ENCODE assay signal across 9 mouse cellular contexts in the genomic region with DNA sequence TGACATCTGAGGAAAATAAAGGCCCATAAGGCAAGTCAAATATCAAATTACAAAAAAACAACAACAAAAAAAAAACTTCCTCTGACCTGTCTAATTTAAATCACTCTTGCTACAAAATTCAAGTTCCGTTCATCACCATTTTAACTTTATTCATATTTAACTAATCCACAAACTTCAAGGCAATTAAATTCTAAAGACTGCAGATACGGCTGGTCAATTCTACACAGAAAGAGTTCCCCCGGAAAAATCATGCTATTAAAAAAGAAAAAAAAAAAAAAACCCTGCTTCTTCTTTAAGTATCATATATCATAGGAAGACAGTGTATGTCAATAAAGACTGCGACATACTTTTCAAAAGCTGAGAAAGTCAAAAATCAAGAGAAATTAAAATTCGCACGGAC. TPM values are rescaled to one million over a fixed set of nuclear protein-coding genes. Genes with fewer than 3 reads are reported as not detected.
A peak's percentile ranks its signal among the peaks of the same experiment; 100 is the strongest.
DNase-seq lines count a peak whose midpoint lies in the region; ATAC-seq and TF ChIP-seq lines count a peak whose summit lies in the region.
"Had no signal": no experiment of that assay in that cellular context is flagged by ENCODE, and none has a peak within 500 bp of the region (broad histone marks: within the 10 kb centered on the region; RNA-seq: fewer than 3 reads in every experiment).

No protein-coding gene starts in this region.

- H3K27ac ChIP-seq in spleen, adult 2 months (ENCODE audit: insufficient read depth, low read length) = peak overlapping the region; percentile 92; the same call in 1 of the 2 replicates
- peak overlapping the region; percentile 96; the same call in 1 of the 2 replicates for H3K27ac ChIP-seq in liver, embryonic 12.5 days

- no peaks in the 10 kb centered on the region for H3K9me3 ChIP-seq in erythroblast, embryonic 14.5 days (ENCODE audit: control insufficient read depth, low read length)
- no peaks in the 10 kb centered on the region for H3K9me3 ChIP-seq in liver, embryonic 12.5 days (replicated peaks)

- H3K27me3 ChIP-seq in erythroblast, embryonic 14.5 days (ENCODE audit: control insufficient read depth) = no peaks in the 10 kb centered on the region
- H3K27me3 ChIP-seq in spleen, adult 2 months (ENCODE audit: control insufficient read depth, insufficient read depth, low read length) = no peaks in the 10 kb centered on the region
- H3K27me3 ChIP-seq in liver, embryonic 12.5 days (replicated peaks) = no peaks in the 10 kb centered on the region

- peaks cover 47% of the 10 kb centered on the region for H3K36me3 ChIP-seq in erythroblast, embryonic 14.5 days (ENCODE audit: control insufficient read depth)
- H3K36me3 ChIP-seq in spleen, adult 2 months (ENCODE audit: control insufficient read depth, insufficient read depth, low read length) = peaks cover 11% of the 10 kb centered on the region
- peaks cover 44% of the 10 kb centered on the region for H3K36me3 ChIP-seq in liver, embryonic 12.5 days

- H3K9ac ChIP-seq in liver, embryonic 12.5 days = peak overlapping the region; percentile 99

- peaks cover 56% of the 10 kb centered on the region for H3K4me1 ChIP-seq in erythroblast, embryonic 14.5 days (ENCODE audit: control insufficient read depth)
- H3K4me1 ChIP-seq in spleen, adult 2 months (ENCODE audit: control insufficient read depth, insufficient read depth, insufficient read length) = peaks cover 6% of the 10 kb centered on the region; the same call in 1 of the 2 replicates
- H3K4me1 ChIP-seq in liver, embryonic 12.5 days = peaks cover 55% of the 10 kb centered on the region

- 12% methylated on average over 6 of the region's 6 CpGs for WGBS in spleen, adult 2 months
- WGBS in liver, embryonic 12.5 days (ENCODE audit: insufficient replicate concordance) = 14% methylated on average over 6 of the region's 6 CpGs

- no peak for DNase-seq in spleen, adult 2 months (ENCODE audit: low read depth in 1 of 2, low spot score in 2 of 2)
- no peak for DNase-seq in spleen, adult 18-20 months
- no peak for DNase-seq in c-Kit-positive CD71-positive TER-119-positive erythroid progenitor cells, embryonic 14.5 days (ENCODE audit: low spot score)
- DNase-seq in cerebellum, adult 9-11 months = no peak
- DNase-seq in layer of hippocampus, adult 8-10 months (ENCODE audit: low spot score in 2 of 2) = no peak

- TF ChIP-seq POLR2A in spleen, adult 2 months (IDR thresholded peaks at IDR 0.05; ENCODE audit: low read depth, low read length) = no peak

- TF ChIP-seq CTCF in spleen, adult 2 months (IDR thresholded peaks at IDR 0.05; ENCODE audit: extremely low read depth, insufficient read depth, insufficient read length, insufficient replicate concordance) = no peak

- H3K4me2 ChIP-seq in liver, embryonic 12.5 days = peak overlapping the region; percentile 80

- peak overlapping the region; percentile 100 for H3K4me3 ChIP-seq in erythroblast, embryonic 14.5 days (replicated peaks)
- H3K4me3 ChIP-seq in spleen, adult 2 months (ENCODE audit: extremely low read depth, insufficient read depth, insufficient read length) = peak overlapping the region; percentile 82
- H3K4me3 ChIP-seq in liver, embryonic 12.5 days = peak overlapping the region; percentile 100

- no peak for ATAC-seq in erythroblast, adult 5-6 weeks (replicated peaks; ENCODE audit: low FRiP score, poor library complexity, severe bottlenecking)
- ATAC-seq in liver, embryonic 12.5 days = no peak

RNA-seq across cellular contexts. Expression of gene Smndc1, which starts 1.0 kb away (rescaled TPM):
- polyA plus RNA-seq in erythroblast, embryonic 14.5 days (2012) = 5.3 and 6.5 TPM in 2 replicates
- total RNA-seq in erythroblast, adult 5-6 weeks (2015; ENCODE audit: low replicate concordance) = 17.5 and 29.0 TPM in 2 replicates
- total RNA-seq in erythroblast, adult 5-6 weeks (2017; ENCODE audit: low replicate concordance) = 17.3 and 18.9 TPM in 2 replicates
- polyA plus RNA-seq in spleen, adult 2 months (2012; rRNA removed) = 3.1 and 3.6 TPM in 2 replicates
- polyA plus RNA-seq in liver, embryonic 12.5 days (2016; fragmentation: Nextera tagmentation; extraction: Ambion mirVana) = 29.3 and 30.6 TPM in 2 replicates
- total RNA-seq in layer of hippocampus, adult 8-10 months (2022) = 10 to 100 TPM; 38.4 to 44.5 (median 40.5) TPM

RNA-seq across cellular contexts. Expression of gene Gm10197, which starts 17.9 kb away (rescaled TPM):
- polyA plus RNA-seq in erythroblast, embryonic 14.5 days (2012) = not detected in 2 replicates
- not detected in 2 replicates for total RNA-seq in erythroblast, adult 5-6 weeks (2015; ENCODE audit: low replicate concordance)
- total RNA-seq in erythroblast, adult 5-6 weeks (2017; ENCODE audit: low replicate concordance) = not detected in 2 replicates
- polyA plus RNA-seq in spleen, adult 2 months (2012; rRNA removed) = not detected in 2 replicates
- not detected in 2 replicates for polyA plus RNA-seq in liver, embryonic 12.5 days (2016; fragmentation: Nextera tagmentation; extraction: Ambion mirVana)
- total RNA-seq in layer of hippocampus, adult 8-10 months (2022) = not detected
- total RNA-seq: layer of hippocampus, postnatal 10 days had no signal
